Mouse (Mus musculus) intestine, embryonic 16.5 days (tissue): ENCODE measurements at regions not wholly inside any gene's neighbourhood (a gene's known extent, or its start where the extent isn't known, plus 50 kb on each side); places are given as distances from the start of the nearest gene placed in this dataset.

Source experiments
- ATAC-seq: fragments of 200-750 bp; cut with Nextera tagmentation; 2 replicates; pipeline ENCODE4 v1.8.0; 2017; ENCODE audit warnings: moderate TSS enrichment, moderate library complexity
- H3K27ac ChIP-seq: fragments of 300-500 bp; sonication (generic); 2 replicates; pipeline ENCODE4 v1.5.1; 2014; ENCODE audit warnings: mild to moderate bottlenecking, low read length
- H3K27me3 ChIP-seq: fragments of 300-500 bp; sonication (generic); replicated peaks from 2 replicates; pipeline ENCODE4 v1.6.1; 2014; ENCODE audit warnings: low read length, control low read depth, mixed read lengths; ENCODE audit not compliant: control insufficient read depth, insufficient read depth
- H3K36me3 ChIP-seq: fragments of 300-500 bp; sonication (generic); 2 replicates; pipeline ENCODE4 v1.6.1; 2014; ENCODE audit warnings: low read length, control low read depth; ENCODE audit not compliant: control insufficient read depth, insufficient read depth
- H3K4me1 ChIP-seq: fragments of 300-500 bp; sonication (generic); 2 replicates; pipeline ENCODE4 v1.6.1; 2014; ENCODE audit warnings: low read length, control low read depth, mixed read lengths; ENCODE audit not compliant: control insufficient read depth, insufficient read depth
- H3K4me2 ChIP-seq: fragments of 300-500 bp; sonication (generic); 2 replicates; pipeline ENCODE4 v1.6.1; 2014; ENCODE audit warnings: low read depth, low read length, control low read depth
- H3K4me3 ChIP-seq: fragments of 300-500 bp; sonication (generic); 2 replicates; pipeline ENCODE4 v1.5.1; 2014; ENCODE audit warnings: mild to moderate bottlenecking, low read length
- H3K9ac ChIP-seq: fragments of 300-500 bp; sonication (generic); 2 replicates; pipeline ENCODE4 v1.6.1; 2014; ENCODE audit warnings: low read depth, low read length
- H3K9me3 ChIP-seq: fragments of 300-500 bp; sonication (generic); 2 replicates; pipeline ENCODE4 v1.6.1; 2016; ENCODE audit warnings: low read length, control low read depth; ENCODE audit not compliant: control insufficient read depth
- whole genome bisulfite sequencing: fragments of 180-500 bp; shearing (Covaris S2); extraction: QIAGEN DNeasy Blood & Tissue Kit; methylation state at CpG from one replicate; pipeline ENCODE4 v1.1.7; 2014; 5-methylcytosine and 5-hydroxymethylcytosine counted together

DNA sequence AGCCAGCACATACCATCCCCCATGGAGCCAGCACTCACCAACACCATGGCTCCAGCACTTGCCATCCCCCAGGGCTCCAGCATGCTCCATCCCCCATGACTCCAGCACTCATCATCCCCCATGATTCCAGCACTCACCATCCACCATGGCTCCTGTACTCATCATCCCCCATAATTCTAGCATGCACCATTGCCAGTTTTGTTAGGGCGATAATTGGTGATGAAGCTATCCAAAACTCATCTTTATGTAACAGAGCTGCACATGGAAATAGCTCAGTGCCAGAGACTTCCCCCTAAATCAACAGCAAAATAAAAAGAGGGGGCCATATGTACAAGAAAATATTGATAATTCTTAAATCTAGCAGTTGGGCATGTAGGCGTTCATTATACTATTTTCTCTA lies 188.9 kb upstream of the Gadl1 start:
- Histone ChIP-seq H3K9me3 (0 out of 2 replicates have a peak, but pooled peaks cover 4% of the 10 kb centered on the region), H3K9ac (no peak overlapping the region), H3K27me3 (no peaks in the 10 kb centered on the region), H3K27ac (no peak overlapping the region), H3K4me1 (no peaks in the 10 kb centered on the region), H3K4me3 (no peak overlapping the region), H3K36me3 (no peaks in the 10 kb centered on the region), H3K4me2 (no peak overlapping the region)
- 87% methylated on average over 2 of the region's 2 CpGs for WGBS
- ATAC-seq, result no peak

DNA sequence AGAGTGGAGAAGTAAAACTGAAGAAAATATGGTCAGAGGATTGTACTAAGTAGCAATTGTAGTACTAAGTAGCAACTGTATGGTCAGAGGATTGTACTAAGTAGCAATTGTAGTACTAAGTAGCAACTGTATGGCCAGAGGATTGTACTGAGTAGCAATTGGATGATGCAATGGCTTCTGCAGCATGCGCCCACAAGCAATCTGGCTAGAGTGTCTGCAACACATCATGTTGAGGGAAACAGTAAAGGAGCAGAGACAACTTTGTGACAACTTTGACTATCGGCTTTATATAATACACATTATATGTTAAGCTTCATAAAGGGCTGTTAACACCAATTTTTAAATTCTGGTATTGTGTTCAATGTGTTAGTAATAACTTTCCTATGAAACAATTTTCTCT lies 188.4 kb upstream of the Gadl1 start:
- Histone ChIP-seq H3K36me3 (no peaks in the 10 kb centered on the region), H3K4me3 (no peak overlapping the region), H3K4me2 (no peak overlapping the region), H3K9ac (no peak overlapping the region), H3K27ac (no peak overlapping the region), H3K4me1 (no peaks in the 10 kb centered on the region), H3K9me3 (0 out of 2 replicates have a peak, but pooled peaks cover 4% of the 10 kb centered on the region), H3K27me3 (no peaks in the 10 kb centered on the region)
- no peak for ATAC-seq
- 90% methylated on average over 2 of the region's 2 CpGs for WGBS

DNA sequence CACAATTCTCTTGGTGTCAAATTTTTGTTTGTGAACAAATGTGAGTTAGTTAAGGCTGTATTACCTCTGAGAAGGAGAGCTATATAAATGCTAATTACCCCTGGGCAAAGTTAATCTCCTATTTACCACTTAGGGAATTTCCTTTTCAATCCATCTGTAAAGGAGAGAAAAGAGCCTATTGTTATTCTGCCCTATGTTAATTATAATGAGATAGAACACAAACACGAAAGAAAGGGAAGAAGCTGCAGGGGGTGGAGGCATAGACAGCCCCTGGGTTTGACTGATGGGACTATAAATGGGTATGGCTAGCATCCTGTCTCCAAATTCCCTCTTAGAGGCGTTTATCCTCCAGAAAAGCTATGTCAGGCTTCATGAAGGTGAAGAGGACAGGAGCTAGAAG lies 185.2 kb upstream of the Gadl1 start:
- Histone ChIP-seq H3K4me2 (no peak overlapping the region), H3K4me1 (no peaks in the 10 kb centered on the region; the same call in 1 of the 2 replicates), H3K9me3 (0 out of 2 replicates have a peak, but pooled peaks cover 4% of the 10 kb centered on the region), H3K9ac (no peak overlapping the region), H3K27ac (no peak overlapping the region), H3K4me3 (no peak overlapping the region), H3K36me3 (no peaks in the 10 kb centered on the region), H3K27me3 (no peaks in the 10 kb centered on the region)
- no peak for ATAC-seq
- WGBS, result 43% methylated on average over 2 of the region's 2 CpGs

DNA sequence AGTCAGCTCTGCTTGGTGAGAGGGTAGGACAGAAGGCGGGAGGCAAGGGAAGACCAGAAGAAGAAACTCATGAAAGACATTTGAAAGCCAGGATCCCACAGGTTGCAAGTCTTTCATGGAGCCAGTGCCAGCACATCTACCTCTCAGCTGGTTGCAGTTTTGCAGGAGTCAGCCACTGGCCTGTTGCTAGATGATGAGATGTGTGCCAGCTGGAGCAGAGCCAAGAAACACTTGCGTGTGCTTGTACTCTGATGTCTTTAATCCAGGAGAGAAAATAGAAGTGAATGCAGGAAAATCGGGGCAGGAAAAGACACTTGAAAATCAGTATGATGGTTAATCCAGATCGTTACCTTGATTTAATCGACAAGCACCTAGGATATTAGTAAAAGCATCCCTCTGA lies 181.9 kb upstream of the Gadl1 start:
- no peak overlapping the region for H3K4me2 ChIP-seq
- no peak overlapping the region for H3K4me3 ChIP-seq
- H3K36me3 ChIP-seq, result no peaks in the 10 kb centered on the region
- no peak overlapping the region for H3K9ac ChIP-seq
- no peaks in the 10 kb centered on the region; the same call in 1 of the 2 replicates for H3K4me1 ChIP-seq
- 0 out of 2 replicates have a peak, but pooled peaks cover 4% of the 10 kb centered on the region for H3K9me3 ChIP-seq
- no peaks in the 10 kb centered on the region for H3K27me3 ChIP-seq
- H3K27ac ChIP-seq, result no peak overlapping the region
- 58% methylated on average over 5 of the region's 5 CpGs for WGBS
- no peak for ATAC-seq

DNA sequence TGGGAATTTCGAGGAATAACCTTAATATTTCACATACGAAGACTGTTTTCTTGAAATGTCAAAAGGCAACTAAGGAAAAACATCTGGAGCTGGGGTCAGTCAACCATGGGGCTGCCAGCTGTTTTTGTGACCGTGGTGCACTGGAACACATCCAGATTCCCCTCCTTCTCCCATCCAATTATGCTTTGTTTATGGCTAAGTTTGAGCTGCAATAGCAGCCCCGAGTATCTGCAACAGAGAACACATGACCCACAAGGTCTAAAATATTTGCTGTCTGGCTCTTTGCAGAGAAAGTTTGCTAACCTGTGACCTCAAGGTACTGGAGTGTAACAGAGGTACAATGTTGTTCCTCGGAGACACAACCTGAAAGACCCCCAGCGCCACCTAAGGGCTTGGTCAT lies 177.7 kb upstream of the Gadl1 start:
- Histone ChIP-seq H3K9me3 (no peaks in the 10 kb centered on the region), H3K9ac (no peak overlapping the region), H3K4me2 (no peak overlapping the region), H3K27me3 (no peaks in the 10 kb centered on the region), H3K36me3 (no peaks in the 10 kb centered on the region), H3K4me1 (no peaks in the 10 kb centered on the region; the same call in 1 of the 2 replicates), H3K4me3 (no peak overlapping the region), H3K27ac (no peak overlapping the region)
- WGBS, result 47% methylated on average over 6 of the region's 6 CpGs
- no peak for ATAC-seq

DNA sequence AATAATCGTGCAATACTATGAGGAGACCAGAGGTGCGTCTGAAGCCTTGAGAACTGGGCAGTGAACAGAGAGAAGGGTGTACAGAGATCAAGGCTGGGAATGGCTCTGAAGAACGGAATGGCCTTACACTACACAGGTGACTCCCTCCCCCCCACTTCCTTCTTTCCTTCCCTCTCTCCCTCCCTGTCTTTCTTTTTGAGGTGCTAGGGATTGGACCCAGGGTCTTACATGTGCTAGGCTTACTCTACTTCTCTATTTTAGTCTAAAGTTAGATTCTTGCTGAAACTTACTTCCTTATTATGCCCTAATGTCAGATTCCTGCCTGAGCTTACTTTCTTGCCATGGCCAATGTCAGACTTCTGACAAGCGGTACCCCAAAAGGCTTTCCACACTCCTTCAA lies 176.2 kb upstream of the Gadl1 start:
- Histone ChIP-seq H3K4me3 (no peak overlapping the region), H3K36me3 (no peaks in the 10 kb centered on the region), H3K4me2 (no peak overlapping the region), H3K27me3 (no peaks in the 10 kb centered on the region), H3K27ac (no peak overlapping the region), H3K9me3 (no peaks in the 10 kb centered on the region), H3K4me1 (no peaks in the 10 kb centered on the region; the same call in 1 of the 2 replicates), H3K9ac (no peak overlapping the region)
- ATAC-seq, result no peak
- 92% methylated on average over 4 of the region's 4 CpGs for WGBS

DNA sequence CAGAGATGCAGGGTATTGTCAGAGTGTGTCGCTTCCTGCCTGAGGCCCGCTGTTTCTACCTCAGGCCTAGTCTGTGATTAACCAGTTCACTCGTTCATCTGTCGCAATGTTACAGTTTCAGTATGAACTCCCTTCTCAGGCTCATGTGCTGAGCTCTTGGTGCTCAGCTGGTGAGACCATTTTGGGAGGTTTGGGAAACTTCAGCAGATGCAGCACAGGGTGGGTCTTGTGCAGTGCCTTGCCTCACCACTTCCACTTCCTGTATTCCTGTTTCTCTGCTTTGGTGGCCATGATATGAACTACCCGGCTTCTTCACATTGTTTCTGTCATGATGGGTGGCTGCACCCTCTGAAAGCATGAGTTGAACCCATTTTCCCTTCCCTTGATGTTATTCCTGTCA lies 169.3 kb upstream of the Gadl1 start:
- Histone ChIP-seq H3K9ac (no peak overlapping the region), H3K9me3 (0 out of 2 replicates have a peak, but pooled peaks cover 3% of the 10 kb centered on the region), H3K36me3 (no peaks in the 10 kb centered on the region), H3K4me3 (no peak overlapping the region), H3K4me1 (no peaks in the 10 kb centered on the region), H3K4me2 (no peak overlapping the region), H3K27ac (no peak overlapping the region), H3K27me3 (no peaks in the 10 kb centered on the region)
- no peak for ATAC-seq
- WGBS, result 81% methylated on average over 5 of the region's 5 CpGs

DNA sequence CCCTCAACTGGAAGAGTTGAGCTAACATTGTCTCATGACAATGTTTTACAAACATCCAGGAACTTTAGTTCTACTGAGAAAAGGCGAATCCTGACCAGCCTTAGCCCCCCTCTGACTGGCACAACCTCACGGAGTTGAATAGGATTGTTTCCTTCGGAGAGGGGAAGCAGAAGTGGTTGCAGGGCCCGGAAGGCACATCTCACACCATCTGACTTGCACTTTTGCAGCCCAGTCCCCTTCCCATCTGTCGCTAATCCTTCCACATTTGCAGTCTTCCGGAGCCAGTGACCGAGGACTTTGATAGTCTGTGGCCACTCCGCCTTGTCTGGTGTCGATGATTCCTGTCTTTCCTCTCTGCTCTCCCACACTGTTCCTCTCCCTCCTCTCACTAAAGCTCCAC lies 162.8 kb upstream of the Gadl1 start:
- no peak for ATAC-seq
- Histone ChIP-seq H3K9me3 (0 out of 2 replicates have a peak, but pooled peaks cover 3% of the 10 kb centered on the region), H3K4me1 (no peaks in the 10 kb centered on the region), H3K9ac (no peak overlapping the region), H3K4me2 (no peak overlapping the region), H3K36me3 (no peaks in the 10 kb centered on the region), H3K4me3 (no peak overlapping the region), H3K27me3 (no peaks in the 10 kb centered on the region), H3K27ac (no peak overlapping the region)
- 81% methylated on average over 9 of the region's 9 CpGs for WGBS

DNA sequence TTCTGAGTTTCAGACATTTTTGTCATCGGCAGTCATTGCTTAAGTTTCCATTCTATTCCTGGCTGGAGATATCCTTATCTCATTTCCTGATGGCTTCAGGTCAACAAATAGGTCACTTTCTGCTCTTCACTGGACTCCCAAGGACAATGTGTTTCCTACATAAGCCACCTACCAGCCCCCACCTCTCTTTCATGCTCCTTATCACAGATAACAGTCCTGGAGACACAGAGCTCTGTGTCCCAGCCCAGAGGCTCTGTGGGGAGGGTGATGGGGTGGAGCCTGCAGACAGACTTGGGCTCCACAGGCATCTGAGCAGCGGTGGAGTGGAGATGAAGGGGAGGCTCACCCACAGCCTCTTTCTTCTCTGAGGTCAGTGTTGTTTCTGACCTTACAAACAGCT lies 148.8 kb upstream of the Gadl1 start:
- no peak for ATAC-seq
- Histone ChIP-seq H3K4me3 (no peak overlapping the region), H3K4me2 (no peak overlapping the region), H3K4me1 (no peaks in the 10 kb centered on the region), H3K27ac (no peak overlapping the region), H3K36me3 (no peaks in the 10 kb centered on the region), H3K27me3 (no peaks in the 10 kb centered on the region), H3K9me3 (no peaks in the 10 kb centered on the region), H3K9ac (no peak overlapping the region)
- 20% methylated on average over 2 of the region's 2 CpGs for WGBS

DNA sequence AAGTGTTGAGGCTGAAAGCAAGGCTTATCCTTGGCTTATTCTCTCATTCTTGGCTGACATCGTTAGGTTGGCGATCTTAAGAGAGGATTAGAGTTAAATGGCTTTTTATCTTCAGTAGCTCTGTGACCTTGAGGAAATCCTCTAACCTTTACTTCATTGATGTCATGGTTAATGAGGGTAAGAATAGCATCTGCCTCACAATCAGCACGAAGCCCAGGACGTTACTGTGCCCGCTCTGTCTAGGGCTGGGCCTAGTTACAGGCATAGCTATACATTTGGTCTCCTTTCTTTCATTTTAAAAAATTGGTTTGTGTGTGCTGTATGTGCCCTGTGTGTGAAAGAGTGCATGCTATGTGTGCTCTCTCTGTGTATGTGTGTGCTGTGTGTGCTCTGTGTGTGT lies 145.1 kb upstream of the Gadl1 start:
- H3K27me3 ChIP-seq, result no peaks in the 10 kb centered on the region
- H3K4me3 ChIP-seq, result no peak overlapping the region
- no peak for ATAC-seq
- no peak overlapping the region for H3K27ac ChIP-seq
- H3K4me2 ChIP-seq, result no peak overlapping the region
- H3K9ac ChIP-seq, result no peak overlapping the region
- no peaks in the 10 kb centered on the region for H3K36me3 ChIP-seq
- H3K9me3 ChIP-seq, result no peaks in the 10 kb centered on the region
- 62% methylated on average over 5 of the region's 5 CpGs for WGBS
- no peaks in the 10 kb centered on the region for H3K4me1 ChIP-seq
